Mouse (Mus musculus) forebrain, postnatal 0 days (tissue): ENCODE measurements around the gene Golm1. TPM values are rescaled to one million over a fixed set of nuclear protein-coding genes. Genes with fewer than 3 reads are reported as not detected.

Source experiments
- ATAC-seq: fragments of 200-750 bp; cut with Nextera tagmentation; 2 replicates; pipeline ENCODE4 v1.8.0; 2017; ENCODE audit warnings: mild to moderate bottlenecking, moderate library complexity
- DNase-seq: peaks from one replicate; pipeline ENCODE4 v3.0.0-alpha.2; 2015
- H3K27ac ChIP-seq: fragments of 300-500 bp; sonication (generic); 2 replicates; pipeline ENCODE4 v1.5.1; 2014; ENCODE audit warnings: low read depth, mild to moderate bottlenecking, antibody characterized with exemption, low read length, moderate library complexity, mixed read lengths
- H3K27me3 ChIP-seq: fragments of 300-500 bp; sonication (generic); 2 replicates; pipeline ENCODE4 v1.6.1; 2014; ENCODE audit warnings: mild to moderate bottlenecking, low read length, mixed read lengths; ENCODE audit not compliant: insufficient read depth
- H3K36me3 ChIP-seq: fragments of 300-500 bp; sonication (generic); 2 replicates; pipeline ENCODE4 v1.6.1; 2014; ENCODE audit warnings: mild to moderate bottlenecking, moderate library complexity; ENCODE audit not compliant: insufficient read depth
- H3K4me1 ChIP-seq: fragments of 300-500 bp; sonication (generic); 2 replicates; pipeline ENCODE4 v1.6.1; 2014; ENCODE audit warnings: antibody characterized with exemption; ENCODE audit not compliant: insufficient read depth
- H3K4me2 ChIP-seq: fragments of 300-500 bp; sonication (generic); 2 replicates; pipeline ENCODE4 v1.6.1; 2014; ENCODE audit warnings: low read depth, mild to moderate bottlenecking, moderate library complexity
- H3K4me3 ChIP-seq: fragments of 300-500 bp; sonication (generic); 2 replicates; pipeline ENCODE4 v1.5.1; 2014; ENCODE audit warnings: low read depth, low read length, mixed read lengths
- H3K9ac ChIP-seq: fragments of 300-500 bp; sonication (generic); 2 replicates; pipeline ENCODE4 v1.6.1; 2014; ENCODE audit warnings: mild to moderate bottlenecking
- H3K9me3 ChIP-seq: fragments of 300-500 bp; sonication (generic); 2 replicates; pipeline ENCODE4 v1.6.1; 2016; ENCODE audit warnings: low read length
- CTCF ChIP-seq: sonication (generic); IDR thresholded peaks from 2 replicates; pipeline ENCODE4 v1.5.1; 2016; ENCODE audit warnings: antibody characterized with exemption, control low read depth, low read depth
- WGBS: fragments of 180-500 bp; shearing (Covaris S2); extraction: QIAGEN DNeasy Blood & Tissue Kit; methylation state at CpG from one replicate; pipeline ENCODE4 v1.1.7; 2014; 5-methylcytosine and 5-hydroxymethylcytosine counted together
- polyA plus RNA-seq: library from polyadenylated mRNA; unstranded; fragments of >200 nt; fragmentation: Nextera tagmentation; extraction: Ambion mirVana; gene quantifications from 2 replicates; pipeline ENCODE4 v1.2.1, GENCODE M21; 2015
- total RNA-seq: library from RNA; depleted of rRNA; stranded (reverse); fragments of >200 nt; gene quantifications from 2 replicates; pipeline ENCODE4 v1.2.3, GENCODE M21; 2014; rRNA removed

The Golm1 gene
- total and polyA plus RNA-seq, 2 experiments from 2014 or later: 18.6 to 23.2 TPM

DNA sequence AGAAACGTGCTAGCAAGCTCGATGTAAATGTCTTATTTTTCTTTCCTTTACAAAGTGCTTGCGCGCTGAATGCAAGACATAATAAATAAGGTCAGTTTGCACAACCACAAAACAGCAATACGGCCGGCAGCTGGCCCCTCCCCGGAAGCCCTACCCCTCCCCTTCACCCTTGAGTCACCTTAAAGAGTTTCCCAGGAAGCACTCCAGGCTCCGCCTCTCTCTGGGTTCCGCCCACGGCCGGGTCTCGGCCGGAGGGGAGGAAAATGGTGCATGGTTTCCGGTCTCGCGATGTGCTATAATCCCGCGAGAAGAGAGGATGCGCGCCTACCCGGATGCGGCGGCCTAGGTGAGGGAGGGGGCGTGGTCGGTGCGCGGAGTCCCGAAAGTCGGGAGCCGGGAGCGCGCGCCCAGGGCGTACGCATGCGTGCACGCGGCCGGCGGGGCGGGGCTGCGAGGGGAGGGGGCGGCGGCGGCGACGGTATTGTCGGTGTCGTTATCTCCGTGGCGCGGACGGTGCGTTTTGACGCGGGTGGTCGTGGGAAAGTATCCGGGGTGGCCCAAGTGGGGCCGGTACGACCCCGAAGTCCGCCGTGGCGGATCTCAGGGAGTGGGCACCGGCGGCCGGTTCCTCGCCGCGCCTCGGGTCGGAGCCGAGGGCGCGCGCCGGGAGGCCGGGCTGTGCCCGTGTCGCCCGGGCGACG lies 90.5 kb downstream of the Golm1 start, which contains the start of the genes Agtpbp1 and Naa35:
TSS of gene Agtpbp1 (minus strand) at position 281 of the 701 bp plus-strand sequence.
TSS of gene Naa35 (plus strand) at position 313 of the 701 bp plus-strand sequence.
- no peak for TF ChIP-seq CTCF
- H3K27ac ChIP-seq: peak within 1 kb of the TSS; percentile 90
- peak within 1 kb of the TSS; percentile 96 for H3K4me2 ChIP-seq
- H3K36me3 ChIP-seq: peaks cover 14% of the 10 kb centered on the region
- H3K4me3 ChIP-seq: peak within 1 kb of the TSS; percentile 92
- H3K4me1 ChIP-seq: peaks cover 17% of the 10 kb centered on the region
- ATAC-seq (peak; percentile 99), DNase-seq (peak; percentile 99)
- peak within 1 kb of the TSS; percentile 84 for H3K9ac ChIP-seq
- WGBS: 2% methylated on average over 79 of the region's 83 CpGs
- no peaks in the 10 kb centered on the region for H3K9me3 ChIP-seq
- no peaks in the 10 kb centered on the region for H3K27me3 ChIP-seq

Other genes starting within 250 kb of the Golm1 start
- gene Agtpbp1, start 90.6 kb downstream of the Golm1 start, total RNA-seq: 136 and 160 TPM in 2 replicates
- gene Agtpbp1, start 90.6 kb downstream of the Golm1 start, polyA plus RNA-seq: 60.7 and 65.1 TPM in 2 replicates
- gene Naa35, start 90.6 kb downstream of the Golm1 start, total RNA-seq: 50.4 and 67.8 TPM in 2 replicates
- 116 and 132 TPM in 2 replicates for gene Naa35, start 90.6 kb downstream of the Golm1 start, polyA plus RNA-seq
- gene 4921517D22Rik, start 18.3 kb upstream of the Golm1 start, total RNA-seq: not detected in 2 replicates
- gene 4921517D22Rik, start 18.3 kb upstream of the Golm1 start, polyA plus RNA-seq: not detected in 2 replicates
- gene Spata31d1a, start 34.5 kb upstream of the Golm1 start, total RNA-seq: 0.08 TPM in 1 of 2 replicates, not detected in the other
- gene Spata31d1a, start 34.5 kb upstream of the Golm1 start, polyA plus RNA-seq: 0.21 and 0.42 TPM in 2 replicates
- 0.08 and 0.33 TPM in 2 replicates for gene Spata31d1b, start 36.5 kb upstream of the Golm1 start, total RNA-seq
- gene Spata31d1b, start 36.5 kb upstream of the Golm1 start, polyA plus RNA-seq: not detected in 2 replicates
- not detected in 2 replicates for gene Spata31d1d, start 55.9 kb upstream of the Golm1 start, total RNA-seq
- gene Spata31d1d, start 55.9 kb upstream of the Golm1 start, polyA plus RNA-seq: not detected in 2 replicates
- gene 1700014D04Rik, start 70.9 kb upstream of the Golm1 start, total RNA-seq: 0.24 and 0.31 TPM in 2 replicates
- 0.42 and 0.54 TPM in 2 replicates for gene 1700014D04Rik, start 70.9 kb upstream of the Golm1 start, polyA plus RNA-seq
- gene Isca1, start 94.0 kb upstream of the Golm1 start, total RNA-seq: 77.2 and 87.8 TPM in 2 replicates
- gene Isca1, start 94.0 kb upstream of the Golm1 start, polyA plus RNA-seq: 154 and 168 TPM in 2 replicates
- not detected in 2 replicates for gene Gm49354, start 106.4 kb upstream of the Golm1 start, total RNA-seq
- not detected in 2 replicates for gene Gm49354, start 106.4 kb upstream of the Golm1 start, polyA plus RNA-seq
- 42.3 and 51.2 TPM in 2 replicates for gene Tut7, start 147.3 kb upstream of the Golm1 start, total RNA-seq
- gene Tut7, start 147.3 kb upstream of the Golm1 start, polyA plus RNA-seq: 26.8 and 36.8 TPM in 2 replicates